ENCODE assay signal across 8 mouse cellular contexts in the genomic region with DNA sequence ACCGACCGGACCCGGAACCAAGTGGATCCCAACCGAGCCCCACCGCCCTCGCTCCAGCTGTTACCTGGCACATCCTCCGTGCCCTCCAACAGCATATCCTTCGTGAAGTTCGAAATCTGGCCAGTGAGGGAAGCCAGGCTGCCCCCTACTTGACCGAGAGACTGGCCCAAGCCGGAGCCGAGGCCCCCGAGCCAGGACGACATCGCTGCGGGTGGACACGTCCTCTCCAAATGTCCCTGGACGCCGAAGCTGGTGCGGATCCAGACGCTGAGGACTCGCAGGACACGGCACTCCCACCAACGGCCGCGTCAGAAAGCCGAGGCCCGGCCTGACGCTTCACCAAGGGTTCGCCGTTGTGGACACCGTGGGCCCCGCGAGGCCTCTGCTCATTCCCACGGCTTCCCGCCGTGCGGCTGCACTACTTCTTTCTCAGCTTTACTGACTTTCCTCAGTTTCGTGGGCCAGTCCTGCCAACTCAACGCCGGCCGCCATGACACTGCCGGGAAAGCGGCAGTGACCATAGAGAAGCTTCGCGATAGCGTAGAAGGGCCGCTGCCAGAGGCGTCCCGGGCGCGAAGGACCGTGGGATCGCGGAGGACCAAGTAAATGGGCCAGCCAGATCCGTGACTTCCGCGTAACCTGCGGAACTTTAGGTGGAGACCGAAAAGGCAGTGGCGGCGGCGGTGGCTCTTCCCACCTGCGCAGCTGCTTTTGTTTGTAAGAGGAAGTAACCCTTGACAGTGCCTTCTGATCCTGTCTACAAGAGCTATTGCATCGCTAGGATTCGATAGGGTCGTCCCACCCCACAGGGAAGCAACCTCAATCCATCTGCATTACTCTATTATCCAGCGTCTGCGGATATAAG. TPM values are rescaled to one million over a fixed set of nuclear protein-coding genes. Genes with fewer than 3 reads are reported as not detected.
DNase-seq lines count a peak whose midpoint lies in the region; ATAC-seq and TF ChIP-seq lines count a peak whose summit lies in the region.

A gene (minus strand): TSS at position 642 of the 865 bp plus-strand sequence.

- no peaks in the 10 kb centered on the region for H3K27me3 ChIP-seq in ES-Bruce4 (ENCODE audit: control insufficient read depth, insufficient read depth, low read length, poor library complexity, severe bottlenecking)
- H3K27me3 ChIP-seq in forebrain, embryonic 13.5 days = no peaks in the 10 kb centered on the region
- no peaks in the 10 kb centered on the region for H3K27me3 ChIP-seq in liver, embryonic 15.5 days
- H3K27me3 ChIP-seq in neural tube, embryonic 11.5 days (ENCODE audit: control insufficient read depth, insufficient read depth, low read length) = no peaks in the 10 kb centered on the region
- H3K27me3 ChIP-seq in stomach, embryonic 16.5 days (ENCODE audit: control insufficient read depth, insufficient read depth, low read length) = no peaks in the 10 kb centered on the region

- peaks cover 2% of the 10 kb centered on the region; the same call in 1 of the 2 replicates for H3K36me3 ChIP-seq in ES-Bruce4 (ENCODE audit: control insufficient read depth, insufficient read depth, low read length, poor library complexity, severe bottlenecking)
- H3K36me3 ChIP-seq in forebrain, embryonic 13.5 days (ENCODE audit: poor library complexity, severe bottlenecking) = peaks cover 10% of the 10 kb centered on the region
- peaks cover 13% of the 10 kb centered on the region for H3K36me3 ChIP-seq in liver, embryonic 15.5 days (replicated peaks)
- H3K36me3 ChIP-seq in neural tube, embryonic 11.5 days (ENCODE audit: control insufficient read depth, insufficient read depth, low read length) = no peaks in the 10 kb centered on the region
- peaks cover 9% of the 10 kb centered on the region; the same call in 1 of the 2 replicates for H3K36me3 ChIP-seq in stomach, embryonic 16.5 days (ENCODE audit: control insufficient read depth, insufficient read depth, low read length)

- peak; percentile 80 for DNase-seq in c-Kit-positive CD71-positive TER-119-positive erythroid progenitor cells, embryonic 14.5 days (ENCODE audit: low spot score)
- DNase-seq in heart, postnatal 10 days = peak; percentile 93 to 94
- peak; percentile 94 to 96 for DNase-seq in kidney, postnatal 4 days
- peak; percentile 90 for DNase-seq in neural tube, embryonic 11.5 days (ENCODE audit: low spot score)

- TF ChIP-seq CTCF in ES-Bruce4 (IDR thresholded peaks at IDR 0.05; ENCODE audit: low read depth, low read length) = no peak

- peak; percentile 22 for TF ChIP-seq POLR2A in ES-Bruce4 (IDR thresholded peaks at IDR 0.05; ENCODE audit: insufficient read depth, low read length)

- peak within 1 kb of the TSS; percentile 80 for H3K4me3 ChIP-seq in ES-Bruce4 (ENCODE audit: low read depth, low read length)
- peak within 1 kb of the TSS; percentile 95 for H3K4me3 ChIP-seq in forebrain, embryonic 13.5 days
- H3K4me3 ChIP-seq in liver, embryonic 15.5 days (replicated peaks) = peak within 1 kb of the TSS; percentile 93
- peak within 1 kb of the TSS; percentile 90 for H3K4me3 ChIP-seq in neural tube, embryonic 11.5 days (ENCODE audit: low read depth, low read length)
- H3K4me3 ChIP-seq in stomach, embryonic 16.5 days (replicated peaks; ENCODE audit: low read length) = peak within 1 kb of the TSS; percentile 97

- no peaks in the 10 kb centered on the region for H3K4me1 ChIP-seq in ES-Bruce4 (ENCODE audit: control insufficient read depth, insufficient read depth, low read length)
- peaks cover 24% of the 10 kb centered on the region for H3K4me1 ChIP-seq in forebrain, embryonic 13.5 days
- H3K4me1 ChIP-seq in liver, embryonic 15.5 days (replicated peaks) = peaks cover 24% of the 10 kb centered on the region
- peaks cover 6% of the 10 kb centered on the region for H3K4me1 ChIP-seq in neural tube, embryonic 11.5 days (ENCODE audit: control insufficient read depth, insufficient read depth, low read length)
- peaks cover 9% of the 10 kb centered on the region for H3K4me1 ChIP-seq in stomach, embryonic 16.5 days (ENCODE audit: control insufficient read depth, insufficient read depth, low read length)

- intact Hi-C loops in heart, postnatal 10 days (cut with DNase I) = loop anchor here (5.0 kb wide), 1 partner anchor 44 kb away; a partner anchor contains a TSS

- under 1% methylated on average over 69 of the region's 69 CpGs for WGBS in forebrain, embryonic 13.5 days
- WGBS in liver, embryonic 15.5 days (ENCODE audit: insufficient replicate concordance) = under 1% methylated on average over 69 of the region's 69 CpGs
- WGBS in neural tube, embryonic 11.5 days = under 1% methylated on average over 69 of the region's 69 CpGs
- under 1% methylated on average over 69 of the region's 69 CpGs for WGBS in stomach, embryonic 16.5 days

- no peak for TF ChIP-seq EP300 in ES-Bruce4 (IDR thresholded peaks at IDR 0.05; ENCODE audit: insufficient read depth, low read depth, low read length)

- H3K27ac ChIP-seq in ES-Bruce4 (ENCODE audit: insufficient read depth, low read length) = no peak within 1 kb of the TSS
- H3K27ac ChIP-seq in forebrain, embryonic 13.5 days = peak within 1 kb of the TSS; percentile 44
- peak within 1 kb of the TSS; percentile 84 for H3K27ac ChIP-seq in liver, embryonic 15.5 days (replicated peaks)
- peak within 1 kb of the TSS; percentile 53; the same call in 1 of the 2 replicates for H3K27ac ChIP-seq in neural tube, embryonic 11.5 days (ENCODE audit: low read depth, low read length)
- H3K27ac ChIP-seq in stomach, embryonic 16.5 days (ENCODE audit: low read length) = peak within 1 kb of the TSS; percentile 89

- no peaks in the 10 kb centered on the region for H3K9me3 ChIP-seq in ES-Bruce4 (replicated peaks; ENCODE audit: control insufficient read depth, insufficient read depth, low read length, poor library complexity, severe bottlenecking)
- H3K9me3 ChIP-seq in forebrain, embryonic 13.5 days (replicated peaks) = no peaks in the 10 kb centered on the region
- no peaks in the 10 kb centered on the region for H3K9me3 ChIP-seq in liver, embryonic 15.5 days (replicated peaks)
- H3K9me3 ChIP-seq in neural tube, embryonic 11.5 days (ENCODE audit: control insufficient read depth, low read length) = no peaks in the 10 kb centered on the region
- no peaks in the 10 kb centered on the region for H3K9me3 ChIP-seq in stomach, embryonic 16.5 days (replicated peaks; ENCODE audit: control insufficient read depth, low read length)

- H3K9ac ChIP-seq in ES-Bruce4 (ENCODE audit: low read depth, poor library complexity, severe bottlenecking) = peak within 1 kb of the TSS; percentile 68
- peak within 1 kb of the TSS; percentile 94 for H3K9ac ChIP-seq in forebrain, embryonic 13.5 days
- peak within 1 kb of the TSS; percentile 89 for H3K9ac ChIP-seq in liver, embryonic 15.5 days
- H3K9ac ChIP-seq in neural tube, embryonic 11.5 days (ENCODE audit: low read length) = peak within 1 kb of the TSS; percentile 93
- H3K9ac ChIP-seq in stomach, embryonic 16.5 days (ENCODE audit: low read length) = peak within 1 kb of the TSS; percentile 98

- peak within 1 kb of the TSS; percentile 84 for H3K4me2 ChIP-seq in forebrain, embryonic 13.5 days
- H3K4me2 ChIP-seq in liver, embryonic 15.5 days = peak within 1 kb of the TSS; percentile 89
- H3K4me2 ChIP-seq in neural tube, embryonic 11.5 days (ENCODE audit: low read depth) = peak within 1 kb of the TSS; percentile 77
- H3K4me2 ChIP-seq in stomach, embryonic 16.5 days (ENCODE audit: low read depth, low read length) = peak within 1 kb of the TSS; percentile 86

- peak; percentile 97 for ATAC-seq in forebrain, embryonic 13.5 days
- ATAC-seq in liver, embryonic 15.5 days (ENCODE audit: insufficient read depth) = peak; percentile 96
- ATAC-seq in neural tube, embryonic 11.5 days (ENCODE audit: insufficient read depth, low FRiP score, low TSS enrichment) = peak; percentile 96
- ATAC-seq in stomach, embryonic 16.5 days (ENCODE audit: insufficient read depth, low FRiP score) = peak; percentile 95

RNA-seq across cellular contexts. Expression of the gene that starts here (rescaled TPM):
- 21.0 and 23.7 TPM in 2 replicates for polyA plus RNA-seq in ES-Bruce4 (2011; ENCODE audit: insufficient read depth, insufficient read length, low read depth, missing spikeins)
- polyA plus RNA-seq in forebrain, embryonic 13.5 days (2015; fragmentation: Nextera tagmentation; extraction: Ambion mirVana) = 23.6 and 24.0 TPM in 2 replicates
- 10 to 100 TPM; 32.1 to 34.5 TPM for total RNA-seq in heart, postnatal 10 days (2021)
- 8.5 and 9.3 TPM in 2 replicates for polyA plus RNA-seq in liver, embryonic 15.5 days (2015; fragmentation: Nextera tagmentation; extraction: Ambion mirVana)
- polyA plus RNA-seq in neural tube, embryonic 11.5 days (2014; fragmentation: Nextera tagmentation; extraction: Ambion mirVana) = 11.1 and 12.0 TPM in 2 replicates
- polyA plus RNA-seq in stomach, embryonic 16.5 days (2015; fragmentation: Nextera tagmentation; extraction: Ambion mirVana) = 22.2 and 27.3 TPM in 2 replicates
